Mouse (Mus musculus): ENCODE results near the gene Cdon. TPM values are rescaled to one million over a fixed set of nuclear protein-coding genes. Genes with fewer than 3 reads are reported as not detected.

Cdon gene
- polyA plus RNA-seq, 1 experiment from 2014 or later, result 17.2 TPM

DNA sequence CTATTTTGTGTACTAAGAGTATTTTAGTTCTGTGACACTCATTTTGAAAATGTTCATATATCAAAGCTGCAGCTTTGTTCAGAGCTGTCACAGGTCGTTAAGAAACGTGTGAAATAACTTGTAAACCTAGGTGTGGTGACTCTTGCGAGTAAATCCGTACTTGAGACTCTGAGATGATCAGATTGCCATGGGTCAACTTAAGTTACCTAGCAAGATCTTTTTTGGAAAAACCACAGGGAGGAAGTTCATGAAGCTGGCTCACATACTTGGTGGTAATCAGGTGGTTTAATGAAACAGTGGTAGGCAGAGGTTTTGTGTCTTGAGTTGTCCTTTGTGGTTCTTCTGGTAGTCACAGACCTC, 72.8 kb downstream of the Cdon start:
- Histone ChIP-seq H3K27me3 (ENCODE audit: control insufficient read depth, insufficient read depth, low read length) (no peaks in the 10 kb centered on the region), H3K4me2 (ENCODE audit: low read depth, low read length, severe bottlenecking) (no peak overlapping the region), H3K4me1 (replicated peaks; ENCODE audit: control insufficient read depth, insufficient read depth, low read length) (no peaks in the 10 kb centered on the region), H3K9ac (ENCODE audit: low read length) (no peak overlapping the region), H3K4me3 (ENCODE audit: low read depth, low read length) (no peak overlapping the region), H3K27ac (ENCODE audit: low read depth, low read length) (no peak overlapping the region), H3K9me3 (ENCODE audit: control insufficient read depth, low read length) (no peaks in the 10 kb centered on the region), H3K36me3 (ENCODE audit: control insufficient read depth, insufficient read depth, low read length) (no peaks in the 10 kb centered on the region; the same call in 1 of the 2 replicates)
- ATAC-seq (replicated peaks; ENCODE audit: low FRiP score) (no peak), DNase-seq (ENCODE audit: low spot score) (no peak)
- WGBS, result 67% methylated on average over 4 of the region's 4 CpGs

DNA sequence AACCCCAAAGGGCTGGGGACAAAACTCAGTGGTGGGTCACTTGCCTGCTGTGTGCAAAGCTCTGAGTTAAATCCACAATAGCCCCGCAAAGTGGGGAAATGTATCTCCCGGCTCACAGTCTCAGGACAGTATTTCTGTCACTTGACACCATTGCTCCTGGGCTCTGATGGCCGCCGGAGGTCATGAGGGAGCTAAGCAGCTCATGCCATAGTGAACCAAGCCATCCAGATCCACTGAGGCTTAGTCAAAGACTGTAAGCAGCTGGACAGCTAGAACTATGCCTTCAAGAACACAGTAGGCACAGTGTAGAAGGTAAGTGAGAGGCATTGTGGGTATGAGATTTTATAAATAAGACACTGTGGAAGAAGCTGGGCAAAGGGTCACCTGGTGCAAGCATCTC, 74.0 kb downstream of the Cdon start:
- Histone ChIP-seq H3K4me1 (replicated peaks; ENCODE audit: control insufficient read depth, insufficient read depth, low read length) (no peaks in the 10 kb centered on the region), H3K4me2 (ENCODE audit: low read depth, low read length, severe bottlenecking) (no peak overlapping the region), H3K9ac (ENCODE audit: low read length) (no peak overlapping the region), H3K9me3 (ENCODE audit: control insufficient read depth, low read length) (no peaks in the 10 kb centered on the region), H3K36me3 (ENCODE audit: control insufficient read depth, insufficient read depth, low read length) (no peaks in the 10 kb centered on the region; the same call in 1 of the 2 replicates), H3K4me3 (ENCODE audit: low read depth, low read length) (no peak overlapping the region), H3K27ac (ENCODE audit: low read depth, low read length) (no peak overlapping the region), H3K27me3 (ENCODE audit: control insufficient read depth, insufficient read depth, low read length) (no peaks in the 10 kb centered on the region)
- ATAC-seq (replicated peaks; ENCODE audit: low FRiP score), result no peak
- DNase-seq (ENCODE audit: low spot score), result no peak
- WGBS, result 67% methylated on average over 4 of the region's 4 CpGs

DNA sequence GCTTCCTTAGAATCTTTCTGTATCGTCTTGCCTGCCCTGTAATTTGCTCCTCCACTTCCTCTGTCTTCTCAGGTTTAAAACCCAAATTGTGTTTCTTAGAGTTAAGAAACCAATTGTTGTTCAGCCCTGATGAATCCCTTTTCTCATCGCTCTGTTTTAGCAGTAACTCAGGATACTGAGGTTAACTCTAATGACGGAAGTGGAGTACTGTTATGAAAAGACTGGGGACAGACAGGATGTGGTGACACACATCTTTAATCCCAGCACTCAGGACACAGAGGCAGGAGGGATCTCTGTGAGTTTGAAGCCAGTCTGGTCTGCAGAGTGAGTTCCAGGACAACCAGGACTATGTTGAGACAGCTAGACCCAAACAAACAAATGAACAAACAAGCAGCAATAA, 74.5 kb downstream of the Cdon start:
- WGBS, result 63% methylated on average over 3 of the region's 3 CpGs
- no peak overlapping the region for H3K4me2 ChIP-seq (ENCODE audit: low read depth, low read length, severe bottlenecking)
- H3K36me3 ChIP-seq (ENCODE audit: control insufficient read depth, insufficient read depth, low read length), result no peaks in the 10 kb centered on the region; the same call in 1 of the 2 replicates
- no peak overlapping the region for H3K27ac ChIP-seq (ENCODE audit: low read depth, low read length)
- DNase-seq (ENCODE audit: low spot score), result no peak
- no peak overlapping the region for H3K9ac ChIP-seq (ENCODE audit: low read length)
- no peaks in the 10 kb centered on the region for H3K9me3 ChIP-seq (ENCODE audit: control insufficient read depth, low read length)
- H3K4me3 ChIP-seq (ENCODE audit: low read depth, low read length), result no peak overlapping the region
- no peaks in the 10 kb centered on the region for H3K4me1 ChIP-seq (replicated peaks; ENCODE audit: control insufficient read depth, insufficient read depth, low read length)
- H3K27me3 ChIP-seq (ENCODE audit: control insufficient read depth, insufficient read depth, low read length), result no peaks in the 10 kb centered on the region
- no peak for ATAC-seq (replicated peaks; ENCODE audit: low FRiP score)

- Histone ChIP-seq H3K4me2 (ENCODE audit: low read depth, low read length, severe bottlenecking) (no peak overlapping the region), H3K4me1 (replicated peaks; ENCODE audit: control insufficient read depth, insufficient read depth, low read length) (no peaks in the 10 kb centered on the region), H3K9ac (ENCODE audit: low read length) (no peak overlapping the region), H3K9me3 (ENCODE audit: control insufficient read depth, low read length) (no peaks in the 10 kb centered on the region), H3K27me3 (ENCODE audit: control insufficient read depth, insufficient read depth, low read length) (no peaks in the 10 kb centered on the region), H3K27ac (ENCODE audit: low read depth, low read length) (no peak overlapping the region), H3K4me3 (ENCODE audit: low read depth, low read length) (no peak overlapping the region), H3K36me3 (ENCODE audit: control insufficient read depth, insufficient read depth, low read length) (peaks cover 7% of the 10 kb centered on the region)
- WGBS, result 92% methylated on average over 6 of the region's 6 CpGs
- DNase-seq (ENCODE audit: low spot score) (no peak), ATAC-seq (replicated peaks; ENCODE audit: low FRiP score) (no peak)
Observed at GRCm38 (mm10) chr9:35499946-35500345, 79.0 kb downstream of the Cdon start.

GRCm38 (mm10) chr9:35502361-35503000, 81.6 kb downstream of the Cdon start:
- Histone ChIP-seq H3K36me3 (ENCODE audit: control insufficient read depth, insufficient read depth, low read length) (peaks cover 7% of the 10 kb centered on the region), H3K4me2 (ENCODE audit: low read depth, low read length, severe bottlenecking) (no peak overlapping the region), H3K4me3 (ENCODE audit: low read depth, low read length) (no peak overlapping the region), H3K27me3 (ENCODE audit: control insufficient read depth, insufficient read depth, low read length) (no peaks in the 10 kb centered on the region), H3K9ac (ENCODE audit: low read length) (no peak overlapping the region), H3K4me1 (replicated peaks; ENCODE audit: control insufficient read depth, insufficient read depth, low read length) (no peaks in the 10 kb centered on the region), H3K27ac (ENCODE audit: low read depth, low read length) (no peak overlapping the region), H3K9me3 (ENCODE audit: control insufficient read depth, low read length) (no peaks in the 10 kb centered on the region)
- ATAC-seq (replicated peaks; ENCODE audit: low FRiP score) (no peak), DNase-seq (ENCODE audit: low spot score) (no peak)
- 87% methylated on average over 10 of the region's 10 CpGs for WGBS

DNA sequence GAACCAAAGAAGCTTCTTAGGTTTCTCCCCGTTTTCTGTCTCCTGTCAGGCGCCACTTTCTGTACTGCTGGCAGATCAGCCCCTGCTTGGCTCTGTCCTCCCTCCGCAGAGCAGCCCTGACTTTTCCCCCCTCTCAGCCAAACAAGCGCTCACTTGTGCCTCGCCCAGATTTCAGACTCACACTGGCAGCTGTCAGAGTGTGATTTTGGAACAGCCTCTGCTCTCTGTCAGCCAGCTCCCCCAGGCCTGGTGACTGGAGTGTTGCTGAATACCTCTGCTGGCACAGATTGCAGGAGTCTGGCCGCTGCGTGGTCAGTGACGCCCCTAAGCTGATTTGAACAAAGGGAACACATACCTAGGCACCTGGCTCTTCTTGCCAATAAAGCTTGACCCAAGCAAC, 87.3 kb downstream of the Cdon start:
- DNase-seq (ENCODE audit: low spot score) (no peak), ATAC-seq (replicated peaks; ENCODE audit: low FRiP score) (no peak)
- WGBS, result 40% methylated on average over 8 of the region's 8 CpGs
- Histone ChIP-seq H3K4me2 (ENCODE audit: low read depth, low read length, severe bottlenecking) (no peak overlapping the region), H3K9me3 (ENCODE audit: control insufficient read depth, low read length) (no peaks in the 10 kb centered on the region), H3K4me1 (replicated peaks; ENCODE audit: control insufficient read depth, insufficient read depth, low read length) (no peaks in the 10 kb centered on the region), H3K4me3 (ENCODE audit: low read depth, low read length) (no peak overlapping the region), H3K27me3 (ENCODE audit: control insufficient read depth, insufficient read depth, low read length) (no peaks in the 10 kb centered on the region), H3K9ac (ENCODE audit: low read length) (no peak overlapping the region), H3K36me3 (ENCODE audit: control insufficient read depth, insufficient read depth, low read length) (peaks cover under 1% of the 10 kb centered on the region; the same call in 1 of the 2 replicates), H3K27ac (ENCODE audit: low read depth, low read length) (no peak overlapping the region)

GRCm38 (mm10) chr9:35513900-35514299, 93.0 kb downstream of the Cdon start:
- WGBS, result 84% methylated on average over 4 of the region's 4 CpGs
- DNase-seq (ENCODE audit: low spot score) (no peak), ATAC-seq (replicated peaks; ENCODE audit: low FRiP score) (no peak)

DNA sequence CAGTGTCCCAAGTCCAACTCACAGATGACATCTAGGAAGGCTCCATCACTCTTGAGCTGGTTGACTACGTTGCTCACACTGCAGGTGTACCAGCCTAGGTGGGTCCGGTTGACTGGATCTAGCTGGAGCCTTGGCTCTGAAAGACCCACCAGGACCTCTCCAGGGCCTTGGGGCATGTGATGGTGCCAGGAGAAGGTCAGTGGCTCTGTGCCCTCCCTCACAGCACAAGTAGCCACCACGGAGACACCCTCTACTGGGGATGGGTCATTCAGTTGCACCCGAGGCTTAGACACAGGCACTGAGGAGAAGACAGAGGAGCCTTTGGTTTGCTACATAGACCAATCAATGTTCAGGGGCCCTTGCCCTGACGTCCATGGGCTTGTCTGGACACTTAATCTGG, 95.3 kb downstream of the Cdon start:
- no peaks in the 10 kb centered on the region for H3K9me3 ChIP-seq (ENCODE audit: control insufficient read depth, low read length)
- no peak overlapping the region for H3K4me3 ChIP-seq (ENCODE audit: low read depth, low read length)
- H3K27ac ChIP-seq (ENCODE audit: low read depth, low read length), result no peak overlapping the region
- no peak overlapping the region for H3K9ac ChIP-seq (ENCODE audit: low read length)
- no peaks in the 10 kb centered on the region for H3K36me3 ChIP-seq (ENCODE audit: control insufficient read depth, insufficient read depth, low read length)
- no peaks in the 10 kb centered on the region for H3K4me1 ChIP-seq (replicated peaks; ENCODE audit: control insufficient read depth, insufficient read depth, low read length)
- 91% methylated on average over 5 of the region's 5 CpGs for WGBS
- H3K4me2 ChIP-seq (ENCODE audit: low read depth, low read length, severe bottlenecking), result no peak overlapping the region
- DNase-seq (ENCODE audit: low spot score) (peak; percentile 41), ATAC-seq (replicated peaks; ENCODE audit: low FRiP score) (no peak)
- no peaks in the 10 kb centered on the region for H3K27me3 ChIP-seq (ENCODE audit: control insufficient read depth, insufficient read depth, low read length)

More at GRCm38 (mm10) chr9:35513900-35514299, 93.0 kb downstream of the Cdon start:
- no peaks in the 10 kb centered on the region for H3K27me3 ChIP-seq (ENCODE audit: control insufficient read depth, insufficient read depth, low read length)
- H3K36me3 ChIP-seq (ENCODE audit: control insufficient read depth, insufficient read depth, low read length), result no peaks in the 10 kb centered on the region
- no peak overlapping the region for H3K4me2 ChIP-seq (ENCODE audit: low read depth, low read length, severe bottlenecking)
- no peak overlapping the region for H3K9ac ChIP-seq (ENCODE audit: low read length)
- H3K4me1 ChIP-seq (replicated peaks; ENCODE audit: control insufficient read depth, insufficient read depth, low read length), result no peaks in the 10 kb centered on the region
- no peaks in the 10 kb centered on the region for H3K9me3 ChIP-seq (ENCODE audit: control insufficient read depth, low read length)
- no peak overlapping the region for H3K27ac ChIP-seq (ENCODE audit: low read depth, low read length)
- H3K4me3 ChIP-seq (ENCODE audit: low read depth, low read length), result no peak overlapping the region

- WGBS, result 89% methylated on average over 16 of the region's 16 CpGs
- no peaks in the 10 kb centered on the region for H3K9me3 ChIP-seq (ENCODE audit: control insufficient read depth, low read length)
- ATAC-seq (replicated peaks; ENCODE audit: low FRiP score) (no peak), DNase-seq (ENCODE audit: low spot score) (peak; percentile 38)
- no peak overlapping the region for H3K4me2 ChIP-seq (ENCODE audit: low read depth, low read length, severe bottlenecking)
- H3K9ac ChIP-seq (ENCODE audit: low read length), result no peak overlapping the region
- H3K4me1 ChIP-seq (replicated peaks; ENCODE audit: control insufficient read depth, insufficient read depth, low read length), result no peaks in the 10 kb centered on the region
- no peaks in the 10 kb centered on the region for H3K27me3 ChIP-seq (ENCODE audit: control insufficient read depth, insufficient read depth, low read length)
- H3K4me3 ChIP-seq (ENCODE audit: low read depth, low read length), result no peak overlapping the region
- no peak overlapping the region for H3K27ac ChIP-seq (ENCODE audit: low read depth, low read length)
- H3K36me3 ChIP-seq (ENCODE audit: control insufficient read depth, insufficient read depth, low read length), result no peaks in the 10 kb centered on the region
Observed at GRCm38 (mm10) chr9:35516711-35517110, 95.8 kb downstream of the Cdon start.

Measured in forebrain, embryonic 11.5 days (tissue).